Mouse (Mus musculus) erythroblast, embryonic 14.5 days (primary cell): ENCODE results near the gene Capn3. TPM values are rescaled to one million over a fixed set of nuclear protein-coding genes. Genes with fewer than 3 reads are reported as not detected.

ENCODE experiments used
- H3K27me3 ChIP-seq: 2 replicates; pipeline ENCODE4 v1.6.1; 2012; ENCODE audit warnings: inconsistent platforms; ENCODE audit not compliant: control insufficient read depth
- H3K36me3 ChIP-seq: 2 replicates; pipeline ENCODE4 v1.6.1; 2012; ENCODE audit warnings: mild to moderate bottlenecking, inconsistent platforms; ENCODE audit not compliant: control insufficient read depth
- H3K4me1 ChIP-seq: 2 replicates; pipeline ENCODE4 v1.6.1; 2012; ENCODE audit warnings: inconsistent platforms; ENCODE audit not compliant: control insufficient read depth
- H3K4me3 ChIP-seq: replicated peaks from 2 replicates; pipeline ENCODE3; 2012; ENCODE audit warnings: moderate library complexity, mild to moderate bottlenecking, inconsistent platforms
- H3K9me3 ChIP-seq: 2 replicates; pipeline ENCODE4 v1.6.1; 2012; ENCODE audit warnings: low read length, inconsistent platforms, mixed read lengths; ENCODE audit not compliant: control insufficient read depth
- GATA1 ChIP-seq: IDR thresholded peaks from 2 replicates; pipeline ENCODE4 v1.6.1; 2012; ENCODE audit warnings: low read length, inconsistent platforms, mixed read lengths
- TAL1 ChIP-seq: IDR thresholded peaks from 3 replicates; pipeline ENCODE4 v1.6.1; 2012; ENCODE audit warnings: low read length, inconsistent platforms, mixed read lengths
- polyA plus RNA-seq: library from polyadenylated mRNA; stranded (reverse); fragments of >175 nt; gene quantifications from 2 replicates; pipeline ENCODE4 v1.2.3, GENCODE M21; 2012

The Capn3 gene
- polyA plus RNA-seq, 1 experiment = not detected

- no peaks in the 10 kb centered on the region for H3K4me1 ChIP-seq
- H3K9me3 ChIP-seq = no peaks in the 10 kb centered on the region
- no peak for TF ChIP-seq TAL1
- no peak for TF ChIP-seq GATA1
- no peaks in the 10 kb centered on the region for H3K27me3 ChIP-seq
- no peaks in the 10 kb centered on the region; the same call in 1 of the 2 replicates for H3K36me3 ChIP-seq
- H3K4me3 ChIP-seq = no peak overlapping the region
Observed at GRCm38 (mm10) chr2:120454987-120455386, 832 bp upstream of the Capn3 start.

- TF ChIP-seq GATA1 (no peak), TAL1 (no peak)
- no peaks in the 10 kb centered on the region; the same call in 1 of the 2 replicates for H3K36me3 ChIP-seq
- H3K9me3 ChIP-seq = no peaks in the 10 kb centered on the region
- H3K4me1 ChIP-seq = no peaks in the 10 kb centered on the region
- no peaks in the 10 kb centered on the region for H3K27me3 ChIP-seq
- no peak overlapping the region for H3K4me3 ChIP-seq
Observed at GRCm38 (mm10) chr2:120460216-120460615, 4.4 kb downstream of the Capn3 start.

- no peaks in the 10 kb centered on the region; the same call in 1 of the 2 replicates for H3K36me3 ChIP-seq
- H3K9me3 ChIP-seq = no peaks in the 10 kb centered on the region
- H3K4me3 ChIP-seq = no peak overlapping the region
- no peaks in the 10 kb centered on the region for H3K27me3 ChIP-seq
- TF ChIP-seq GATA1 = no peak
- no peak for TF ChIP-seq TAL1
- no peaks in the 10 kb centered on the region for H3K4me1 ChIP-seq
Observed at GRCm38 (mm10) chr2:120463328-120463727, 7.5 kb downstream of the Capn3 start.

- H3K4me3 ChIP-seq = no peak overlapping the region
Observed at GRCm38 (mm10) chr2:120464091-120464490, 8.3 kb downstream of the Capn3 start.

GRCm38 (mm10) chr2:120464732-120465396 lies 9.0 kb downstream of the Capn3 start:
- Histone ChIP-seq H3K4me3 (no peak overlapping the region), H3K27me3 (no peaks in the 10 kb centered on the region), H3K36me3 (no peaks in the 10 kb centered on the region; the same call in 1 of the 2 replicates), H3K4me1 (no peaks in the 10 kb centered on the region), H3K9me3 (no peaks in the 10 kb centered on the region)
- TF ChIP-seq TAL1 = no peak
- no peak for TF ChIP-seq GATA1

More at GRCm38 (mm10) chr2:120464091-120464490, 8.3 kb downstream of the Capn3 start:
- no peak for TF ChIP-seq GATA1
- TF ChIP-seq TAL1 = no peak
- H3K9me3 ChIP-seq = no peaks in the 10 kb centered on the region
- no peaks in the 10 kb centered on the region; the same call in 1 of the 2 replicates for H3K36me3 ChIP-seq
- H3K27me3 ChIP-seq = no peaks in the 10 kb centered on the region
- H3K4me1 ChIP-seq = no peaks in the 10 kb centered on the region

GRCm38 (mm10) chr2:120465397-120465785 lies 9.6 kb downstream of the Capn3 start:
- Histone ChIP-seq H3K36me3 (no peaks in the 10 kb centered on the region), H3K4me3 (no peak overlapping the region), H3K27me3 (no peaks in the 10 kb centered on the region), H3K9me3 (no peaks in the 10 kb centered on the region), H3K4me1 (no peaks in the 10 kb centered on the region)
- no peak for TF ChIP-seq GATA1
- no peak for TF ChIP-seq TAL1

GRCm38 (mm10) chr2:120468011-120468410 lies 12.2 kb downstream of the Capn3 start:
- no peaks in the 10 kb centered on the region for H3K9me3 ChIP-seq
- H3K4me1 ChIP-seq = no peaks in the 10 kb centered on the region
- no peaks in the 10 kb centered on the region for H3K27me3 ChIP-seq
- H3K36me3 ChIP-seq = no peaks in the 10 kb centered on the region
- TF ChIP-seq GATA1 (no peak), TAL1 (no peak)
- H3K4me3 ChIP-seq = no peak overlapping the region

GRCm38 (mm10) chr2:120469220-120469619 lies 13.4 kb downstream of the Capn3 start:
- no peaks in the 10 kb centered on the region for H3K36me3 ChIP-seq
- no peaks in the 10 kb centered on the region for H3K4me1 ChIP-seq
- TF ChIP-seq TAL1 (no peak), GATA1 (no peak)
- H3K4me3 ChIP-seq = no peak overlapping the region
- H3K9me3 ChIP-seq = no peaks in the 10 kb centered on the region
- H3K27me3 ChIP-seq = no peaks in the 10 kb centered on the region

- TF ChIP-seq GATA1 (no peak), TAL1 (no peak)
- Histone ChIP-seq H3K27me3 (no peaks in the 10 kb centered on the region), H3K4me3 (no peak overlapping the region), H3K9me3 (no peaks in the 10 kb centered on the region), H3K4me1 (no peaks in the 10 kb centered on the region), H3K36me3 (no peaks in the 10 kb centered on the region)
Observed at GRCm38 (mm10) chr2:120469715-120470114, 13.9 kb downstream of the Capn3 start.

- Histone ChIP-seq H3K4me3 (no peak overlapping the region), H3K9me3 (no peaks in the 10 kb centered on the region), H3K27me3 (no peaks in the 10 kb centered on the region), H3K36me3 (no peaks in the 10 kb centered on the region), H3K4me1 (no peaks in the 10 kb centered on the region)
- TF ChIP-seq TAL1 = no peak
- TF ChIP-seq GATA1 = no peak
Observed at GRCm38 (mm10) chr2:120470856-120471255, 15.0 kb downstream of the Capn3 start.
